Mouse (Mus musculus) cerebellum, postnatal 36 days (tissue): Measurements from ENCODE around the gene Grm1.

ENCODE experiments used
- DNase-seq, 2 experiments: peaks; one replicate each; pipeline ENCODE4 v3.0.0; 2021 to 2022; ENCODE audit warnings: mixed read lengths in 2 of 2

Grm1 gene

DNA sequence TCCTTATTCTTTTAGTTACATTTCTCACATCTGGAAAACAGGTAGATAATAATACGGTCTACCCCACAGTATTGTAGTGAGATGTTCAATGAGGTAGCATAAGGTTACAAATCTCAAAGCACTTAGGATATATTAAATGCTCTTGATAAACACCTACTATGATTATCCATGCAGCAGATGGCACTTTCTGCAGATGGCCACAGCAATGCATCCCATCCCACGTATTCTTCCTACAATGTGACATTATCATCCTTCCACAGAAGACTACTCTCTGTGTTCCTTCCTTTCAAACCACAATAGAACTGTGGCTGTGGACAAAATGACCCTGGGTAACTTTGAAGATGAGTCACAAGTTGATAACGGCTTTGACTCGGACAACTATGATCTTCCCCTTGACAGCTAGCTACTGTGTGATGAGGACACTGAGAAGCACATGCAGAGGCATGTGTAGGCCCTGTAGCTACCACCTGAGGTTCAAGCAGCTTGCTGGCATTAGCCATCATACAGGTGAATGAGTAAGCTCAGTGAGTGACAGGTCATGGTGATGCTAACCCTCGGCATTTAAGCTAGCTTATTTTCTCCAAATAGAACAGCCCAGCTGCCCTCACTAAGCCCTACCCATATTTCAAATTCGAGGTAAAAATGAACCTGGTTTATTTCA lies 117.5 kb downstream of the Grm1 start:
- DNase-seq: no peak

- no peak for DNase-seq
Measured at GRCm38 (mm10) chr10:10950557-10950956, 131.6 kb downstream of the Grm1 start.

DNA sequence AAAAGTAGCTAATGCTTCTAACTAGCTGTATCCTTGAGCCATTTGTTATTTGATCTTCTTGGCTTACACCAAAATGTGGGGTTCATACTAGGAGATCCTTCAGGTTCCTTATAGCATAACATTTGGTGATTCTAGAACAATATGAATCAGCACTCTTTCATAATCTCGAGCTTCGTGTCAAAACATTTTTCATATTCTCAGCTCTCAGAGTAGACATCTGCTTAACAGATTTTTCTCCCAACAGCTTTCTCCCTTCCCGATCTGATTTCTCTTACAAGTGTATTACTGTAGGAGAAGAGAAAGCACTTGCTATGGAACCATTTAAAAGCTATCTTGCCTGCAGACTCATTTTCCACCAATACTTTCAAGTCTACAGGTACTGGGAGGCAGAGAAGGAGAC lies 133.0 kb downstream of the Grm1 start:
- DNase-seq: no peak

GRCm38 (mm10) chr10:10947531-10947930 lies 134.6 kb downstream of the Grm1 start:
- no peak for DNase-seq

DNA sequence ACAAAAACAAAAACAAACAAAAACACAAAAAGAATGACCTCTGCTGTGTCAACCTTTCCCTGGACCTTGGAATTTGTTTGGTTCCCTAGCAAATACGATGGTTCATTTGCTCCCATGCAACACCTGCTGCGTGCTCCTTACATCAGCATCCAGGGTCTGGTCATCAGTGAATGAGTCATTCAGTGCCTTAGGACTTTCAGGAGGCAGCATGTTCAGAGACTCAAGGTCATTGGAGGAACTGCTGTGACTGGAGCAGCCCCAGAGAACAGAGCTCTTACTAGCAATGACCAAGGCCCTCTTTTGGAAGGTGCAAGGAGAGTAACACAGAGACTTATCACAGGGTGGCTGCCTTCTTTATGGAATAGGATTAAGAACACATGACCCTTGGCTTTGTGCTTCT lies 138.2 kb downstream of the Grm1 start:
- DNase-seq: no peak

GRCm38 (mm10) chr10:10942248-10942647 lies 139.9 kb downstream of the Grm1 start:
- DNase-seq: no peak

- DNase-seq: no peak
Measured at GRCm38 (mm10) chr10:10935806-10936205, 146.3 kb downstream of the Grm1 start.

- no peak for DNase-seq
Measured at GRCm38 (mm10) chr10:10929672-10930071, 152.5 kb downstream of the Grm1 start.

DNA sequence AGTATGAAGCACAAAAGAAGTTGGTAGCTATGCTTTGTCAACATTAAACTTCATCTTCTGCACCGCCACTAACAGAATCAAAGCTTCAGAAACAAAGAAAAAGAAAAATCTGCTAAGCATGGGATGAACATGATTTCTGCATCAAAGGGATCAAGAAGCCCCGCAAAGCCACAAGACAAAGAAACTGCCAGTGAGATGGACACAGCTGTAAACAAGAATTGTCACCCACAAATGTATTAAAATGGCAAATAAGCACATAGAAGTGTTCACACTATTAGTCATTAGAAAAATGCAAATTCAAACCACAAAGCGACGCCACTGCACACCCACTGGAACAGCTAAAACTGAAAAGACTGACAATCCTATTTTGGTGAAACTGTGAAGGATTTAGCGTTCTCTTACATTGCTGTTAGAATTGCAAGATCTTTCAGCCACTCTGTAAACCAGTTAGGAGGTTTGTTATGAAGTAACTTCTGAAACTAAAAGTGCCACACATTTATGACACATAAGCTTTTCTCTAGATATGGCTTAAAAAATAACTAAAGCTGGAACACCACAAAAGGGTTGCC lies 153.3 kb downstream of the Grm1 start:
- no peak for DNase-seq

DNA sequence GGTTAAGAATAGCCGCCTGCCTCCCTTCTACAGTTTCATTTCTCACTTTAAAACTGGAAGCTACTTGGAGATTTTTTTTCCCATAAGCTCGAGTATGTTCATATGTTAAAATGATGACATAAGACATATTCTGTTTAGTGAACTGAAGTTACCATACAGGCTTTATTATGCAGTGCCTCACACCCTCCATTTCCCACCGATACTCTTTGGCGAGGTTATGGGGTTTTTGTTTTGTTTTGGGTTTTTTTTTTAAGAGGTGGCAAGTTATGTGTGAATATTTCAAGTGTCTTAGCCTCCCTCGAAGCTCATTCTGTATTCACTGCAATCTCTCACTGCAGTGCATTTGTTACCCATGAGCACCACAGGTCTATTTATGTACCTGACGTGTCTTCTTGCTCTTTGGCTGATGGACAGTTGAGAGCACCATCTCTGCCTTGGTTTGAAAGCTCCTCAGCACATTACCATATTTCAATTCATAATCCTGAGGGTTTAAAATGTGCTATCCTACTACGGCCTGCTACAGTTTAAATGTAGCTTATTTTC lies 164.2 kb downstream of the Grm1 start:
- no peak for DNase-seq

DNA sequence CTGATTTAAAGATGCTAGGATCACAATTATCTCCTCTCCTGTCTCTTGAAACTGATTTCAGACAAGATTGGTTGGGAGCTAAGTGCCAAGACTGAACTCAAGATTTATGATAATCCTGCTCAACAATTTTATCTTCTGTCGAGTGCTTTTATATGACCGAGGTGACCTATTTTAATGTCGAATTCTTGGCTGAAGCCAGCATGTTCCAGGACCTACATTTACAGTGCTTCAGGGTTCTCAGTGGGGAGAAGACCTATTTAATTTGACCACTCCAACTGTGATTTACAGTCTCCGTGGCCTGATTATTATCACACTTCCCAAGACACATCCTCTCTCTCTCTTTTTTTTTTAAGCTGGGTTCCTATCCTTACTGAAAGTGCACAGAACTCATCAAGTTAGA lies 168.5 kb downstream of the Grm1 start:
- DNase-seq: peak in 1 of 2 experiments; percentile 29

GRCm38 (mm10) chr10:10890221-10890620 lies 191.9 kb downstream of the Grm1 start:
- DNase-seq: no peak

- peak; percentile 51 to 56 for DNase-seq
Measured at GRCm38 (mm10) chr10:10888521-10888920, 193.6 kb downstream of the Grm1 start.

- no peak for DNase-seq
Measured at GRCm38 (mm10) chr10:10884992-10885391, 197.2 kb downstream of the Grm1 start.

DNA sequence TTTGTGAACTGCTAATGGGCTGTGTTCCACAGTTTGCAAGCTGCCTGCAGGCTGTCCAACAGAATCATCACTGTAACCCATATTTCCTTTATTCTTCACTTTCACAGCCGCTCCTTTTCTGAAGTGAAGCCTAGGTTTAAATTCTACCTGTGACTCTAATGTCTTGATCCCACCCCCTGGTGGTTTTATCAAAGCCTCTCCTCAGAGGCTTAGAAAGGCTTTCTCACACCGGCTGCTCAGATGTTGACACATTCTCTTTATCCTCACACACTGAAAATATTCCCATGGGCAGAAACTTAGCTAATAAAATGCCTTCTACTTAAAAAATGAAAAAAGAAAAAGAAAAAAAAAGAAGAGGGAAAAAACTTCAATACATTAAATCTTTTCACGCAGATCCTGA lies 210.0 kb downstream of the Grm1 start:
- DNase-seq: no peak

DNA sequence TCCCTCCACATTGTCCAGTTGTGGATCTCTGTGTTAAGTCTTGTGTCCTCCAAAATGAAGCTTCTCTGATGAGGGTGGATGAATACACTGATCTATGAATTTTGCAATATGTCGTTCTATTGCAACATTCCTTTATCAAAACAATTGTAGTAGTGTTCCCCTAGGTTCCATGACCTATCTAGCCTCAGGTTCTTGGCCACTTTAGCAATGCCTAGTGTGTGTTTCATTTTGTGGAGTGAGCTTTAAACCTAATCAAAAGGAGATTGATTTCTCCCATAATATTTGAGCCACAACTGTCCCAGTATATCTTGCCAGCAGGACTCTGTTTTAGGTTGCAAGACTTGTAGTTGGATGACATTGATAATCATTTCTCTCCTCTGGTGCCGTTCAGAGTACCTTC lies 211.9 kb downstream of the Grm1 start:
- DNase-seq: no peak

GRCm38 (mm10) chr10:10866278-10866677 lies 215.9 kb downstream of the Grm1 start:
- DNase-seq: no peak

- DNase-seq: no peak
Measured at GRCm38 (mm10) chr10:10864759-10865158, 217.4 kb downstream of the Grm1 start.

- DNase-seq: peak; percentile 46 to 69
Measured at GRCm38 (mm10) chr10:10847376-10848286, 234.5 kb downstream of the Grm1 start.

- no peak for DNase-seq
Measured at GRCm38 (mm10) chr10:10845059-10845685, 237.0 kb downstream of the Grm1 start.

DNA sequence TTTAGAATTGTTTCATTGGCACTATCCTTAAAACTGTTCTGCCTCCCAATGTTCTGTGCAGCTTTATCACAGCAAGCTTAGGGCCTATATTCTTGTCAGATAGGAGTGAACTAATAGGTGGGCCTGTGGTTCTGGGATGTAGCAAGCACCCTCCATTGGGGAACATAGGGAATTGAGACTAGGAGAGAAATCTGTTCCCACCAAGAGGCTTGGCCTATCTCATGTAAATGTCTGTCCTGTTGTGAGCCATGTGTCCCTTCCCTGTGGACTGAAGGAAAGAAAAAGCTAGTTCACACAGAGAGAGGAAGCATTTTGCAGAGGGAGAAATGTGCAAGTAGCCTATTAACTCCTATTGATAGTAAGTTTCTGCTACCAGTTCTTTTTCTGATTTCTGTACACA lies 246.8 kb downstream of the Grm1 start:
- peak; percentile 4 to 42 for DNase-seq

- DNase-seq: peak in 1 of 2 experiments; percentile 4
Measured at GRCm38 (mm10) chr10:10834828-10835227, 247.3 kb downstream of the Grm1 start.

DNA sequence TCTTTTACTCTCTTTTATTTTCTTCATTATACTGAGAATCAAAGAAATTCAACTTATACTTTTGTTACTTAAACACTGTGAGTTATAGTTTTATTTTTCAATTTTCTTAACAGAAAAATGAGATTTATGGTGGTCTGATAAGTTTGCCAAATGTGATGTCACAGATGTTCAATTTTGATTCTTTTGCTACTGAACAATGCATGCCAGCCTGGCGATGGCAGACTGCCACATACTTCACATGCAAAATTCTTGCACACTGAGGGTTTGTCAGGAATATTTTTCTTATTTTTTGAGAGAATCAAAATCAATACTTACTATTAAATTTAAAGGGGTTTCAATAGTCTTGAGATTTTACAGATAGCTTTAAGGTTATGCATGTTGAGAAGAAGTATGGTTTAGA lies 251.0 kb downstream of the Grm1 start:
- peak in 1 of 2 experiments; percentile 25 for DNase-seq
